Mouse (Mus musculus) liver, adult 2 months (tissue): ENCODE data around the gene Gna15. TPM values are rescaled to one million over a fixed set of nuclear protein-coding genes. Genes with fewer than 3 reads are reported as not detected.

Source experiments
- DNase-seq: peaks from one replicate; pipeline ENCODE4 v3.0.0-alpha.2; 2011; ENCODE audit warnings: low read depth, low spot score; ENCODE audit errors: extremely low read depth
- H3K27ac ChIP-seq: fragments of 200-500 bp; replicated peaks from 2 replicates; pipeline ENCODE4 v1.5.1; 2012; ENCODE audit warnings: low read depth, mild to moderate bottlenecking, control low read depth, inconsistent platforms, low read length; ENCODE audit not compliant: insufficient read depth
- H3K27me3 ChIP-seq: fragments of 200-500 bp; 2 replicates; pipeline ENCODE4 v1.6.1; 2012; ENCODE audit warnings: mild to moderate bottlenecking, moderate library complexity, low read length, inconsistent platforms; ENCODE audit not compliant: control insufficient read depth, insufficient read depth
- H3K36me3 ChIP-seq: fragments of 200-500 bp; 2 replicates; pipeline ENCODE4 v1.6.1; 2012; ENCODE audit warnings: low read length, inconsistent platforms; ENCODE audit not compliant: control insufficient read depth, insufficient read depth
- H3K4me1 ChIP-seq: fragments of 200-500 bp; 2 replicates; pipeline ENCODE4 v1.6.1; 2011; ENCODE audit warnings: low read length; ENCODE audit not compliant: control insufficient read depth, insufficient read depth
- H3K4me3 ChIP-seq: fragments of 200-500 bp; 2 replicates; pipeline ENCODE4 v1.5.1; 2011; ENCODE audit warnings: low read depth, mild to moderate bottlenecking, control low read depth, low read length, moderate library complexity; ENCODE audit not compliant: insufficient read depth
- H3K79me2 ChIP-seq: fragments of 200-500 bp; 2 replicates; pipeline ENCODE4 v1.6.1; 2012; ENCODE audit warnings: inconsistent platforms, mild to moderate bottlenecking, low read length, moderate library complexity; ENCODE audit not compliant: control insufficient read depth, insufficient read depth
- H3K9ac ChIP-seq: fragments of 200-500 bp; 2 replicates; pipeline ENCODE4 v1.6.1; 2012; ENCODE audit warnings: low read depth, mild to moderate bottlenecking, control low read depth, inconsistent platforms, low read length
- CTCF ChIP-seq: fragments of 200-500 bp; IDR thresholded peaks from 2 replicates; pipeline ENCODE4 v1.5.1; 2011; ENCODE audit warnings: low read depth, low read length, control low read depth
- POLR2A ChIP-seq: fragments of 200-500 bp; IDR thresholded peaks from 2 replicates; pipeline ENCODE4 v1.6.1; 2011; ENCODE audit warnings: low read length, control low read depth; ENCODE audit not compliant: insufficient read depth; ENCODE audit errors: extremely low read depth
- WGBS: fragments of 180-500 bp; shearing (Covaris S2); methylation state at CpG from one replicate; pipeline ENCODE4 v1.1.7; 2018; 5-methylcytosine and 5-hydroxymethylcytosine counted together
- polyA plus RNA-seq: library from polyadenylated mRNA; depleted of rRNA; stranded (reverse); fragments of >200 nt; gene quantifications from 2 replicates; pipeline ENCODE4 v1.2.3, GENCODE M21; 2012
- total RNA-seq: library from RNA; depleted of rRNA; stranded (reverse); fragments of >200 nt; gene quantifications from 2 replicates; pipeline ENCODE4 v1.2.3, GENCODE M21; 2014

The Gna15 gene
- total and polyA plus RNA-seq, 2 experiments: 0.64 to 1.1 TPM

DNA sequence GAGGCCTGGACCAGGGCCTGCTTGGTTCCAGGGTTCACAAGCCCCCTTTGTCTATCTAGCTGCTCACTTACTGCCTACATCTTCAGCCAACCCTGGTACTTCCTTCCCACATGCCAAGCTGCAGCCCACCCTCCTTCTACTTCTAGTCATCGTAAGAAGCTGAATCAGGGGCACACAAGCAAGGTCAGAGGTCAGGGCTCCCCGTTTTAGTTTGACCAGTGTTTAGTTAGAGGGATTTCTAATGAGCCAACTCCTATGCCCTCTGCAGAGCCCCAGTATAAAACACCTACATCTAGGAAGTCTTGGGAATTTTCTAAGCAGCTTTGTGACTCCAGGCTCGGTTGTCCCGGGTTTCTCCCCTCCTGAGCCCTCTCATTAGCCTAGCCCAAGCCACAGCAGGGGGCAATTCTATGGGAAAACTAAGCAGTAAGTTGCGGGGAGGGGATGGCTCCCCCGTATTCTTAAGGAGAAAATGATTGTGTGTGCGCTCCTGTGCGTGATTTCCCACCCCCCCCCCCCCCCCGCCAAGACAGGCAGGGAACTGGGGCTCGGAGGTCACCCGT lies 46.3 kb upstream of the Gna15 start:
- H3K79me2 ChIP-seq: no peaks in the 10 kb centered on the region
- DNase-seq: no peak
- peak overlapping the region; percentile 53 for H3K4me3 ChIP-seq
- peak overlapping the region; percentile 78 for H3K9ac ChIP-seq
- 12% methylated on average over 11 of the region's 11 CpGs for WGBS
- no peak overlapping the region; the same call in 1 of the 2 replicates for H3K27ac ChIP-seq
- 0 out of 2 replicates have a peak, but pooled peaks cover 6% of the 10 kb centered on the region for H3K36me3 ChIP-seq
- H3K4me1 ChIP-seq: peaks cover 12% of the 10 kb centered on the region
- no peaks in the 10 kb centered on the region for H3K27me3 ChIP-seq
- TF ChIP-seq POLR2A (no peak), CTCF (no peak)

GRCm38 (mm10) chr10:81569507-81570237 lies 45.6 kb upstream of the Gna15 start:
- no peak overlapping the region for H3K4me3 ChIP-seq

DNA sequence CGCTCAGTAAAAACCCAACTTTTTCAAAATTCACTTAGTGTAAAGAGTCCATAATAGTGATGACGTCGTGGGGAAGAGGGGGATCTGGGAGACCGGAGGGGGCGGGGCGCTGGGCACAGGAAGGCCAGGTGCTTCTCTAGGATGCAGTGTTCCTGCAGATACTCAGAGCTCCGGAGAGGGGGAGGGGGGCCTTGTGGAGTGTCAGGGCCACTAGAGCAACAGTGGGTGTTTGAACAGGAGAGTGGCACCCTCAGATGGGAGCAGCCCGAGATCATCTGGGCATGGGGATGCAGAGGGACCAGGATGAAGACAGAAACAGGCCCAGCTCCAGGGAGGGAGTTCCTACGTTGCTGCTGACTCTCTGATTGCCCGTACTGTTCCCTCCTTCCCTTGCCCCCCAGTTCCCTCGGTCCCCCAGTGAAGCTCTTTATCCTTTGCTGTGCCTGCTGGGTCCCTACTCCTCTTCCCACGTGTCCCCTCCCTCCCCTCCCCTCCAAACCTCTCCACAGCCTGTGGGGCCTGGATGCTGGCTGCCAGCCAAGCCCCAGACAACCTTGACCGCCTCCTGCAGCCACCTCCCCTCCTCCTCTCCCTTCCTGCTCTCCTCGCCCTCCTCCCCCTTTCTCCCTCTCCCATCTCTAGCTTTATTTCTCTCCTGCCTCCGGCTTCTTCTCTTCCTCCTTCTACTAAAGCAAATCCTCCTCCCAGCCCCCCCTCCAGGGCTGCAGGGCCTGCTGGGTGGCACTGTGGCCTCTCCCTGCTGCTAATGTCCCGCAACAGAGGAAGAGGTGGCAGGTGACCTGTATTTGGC lies 44.6 kb upstream of the Gna15 start:
- TF ChIP-seq POLR2A: no peak
- no peak for TF ChIP-seq CTCF
- DNase-seq: no peak
- 33% methylated on average over 16 of the region's 16 CpGs for WGBS
- Histone ChIP-seq H3K27me3 (no peaks in the 10 kb centered on the region), H3K36me3 (peaks cover 12% of the 10 kb centered on the region), H3K27ac (no peak overlapping the region), H3K4me1 (peaks cover 10% of the 10 kb centered on the region), H3K9ac (no peak overlapping the region), H3K4me3 (no peak overlapping the region), H3K79me2 (no peaks in the 10 kb centered on the region)

More at GRCm38 (mm10) chr10:81569507-81570237, 45.6 kb upstream of the Gna15 start:
- 84% methylated on average over 9 of the region's 9 CpGs for WGBS
- no peaks in the 10 kb centered on the region for H3K27me3 ChIP-seq
- H3K9ac ChIP-seq: no peak overlapping the region
- H3K79me2 ChIP-seq: no peaks in the 10 kb centered on the region
- H3K4me1 ChIP-seq: peaks cover 11% of the 10 kb centered on the region
- DNase-seq: no peak
- peaks cover 10% of the 10 kb centered on the region for H3K36me3 ChIP-seq
- TF ChIP-seq CTCF: no peak
- no peak for TF ChIP-seq POLR2A
- no peak overlapping the region for H3K27ac ChIP-seq

DNA sequence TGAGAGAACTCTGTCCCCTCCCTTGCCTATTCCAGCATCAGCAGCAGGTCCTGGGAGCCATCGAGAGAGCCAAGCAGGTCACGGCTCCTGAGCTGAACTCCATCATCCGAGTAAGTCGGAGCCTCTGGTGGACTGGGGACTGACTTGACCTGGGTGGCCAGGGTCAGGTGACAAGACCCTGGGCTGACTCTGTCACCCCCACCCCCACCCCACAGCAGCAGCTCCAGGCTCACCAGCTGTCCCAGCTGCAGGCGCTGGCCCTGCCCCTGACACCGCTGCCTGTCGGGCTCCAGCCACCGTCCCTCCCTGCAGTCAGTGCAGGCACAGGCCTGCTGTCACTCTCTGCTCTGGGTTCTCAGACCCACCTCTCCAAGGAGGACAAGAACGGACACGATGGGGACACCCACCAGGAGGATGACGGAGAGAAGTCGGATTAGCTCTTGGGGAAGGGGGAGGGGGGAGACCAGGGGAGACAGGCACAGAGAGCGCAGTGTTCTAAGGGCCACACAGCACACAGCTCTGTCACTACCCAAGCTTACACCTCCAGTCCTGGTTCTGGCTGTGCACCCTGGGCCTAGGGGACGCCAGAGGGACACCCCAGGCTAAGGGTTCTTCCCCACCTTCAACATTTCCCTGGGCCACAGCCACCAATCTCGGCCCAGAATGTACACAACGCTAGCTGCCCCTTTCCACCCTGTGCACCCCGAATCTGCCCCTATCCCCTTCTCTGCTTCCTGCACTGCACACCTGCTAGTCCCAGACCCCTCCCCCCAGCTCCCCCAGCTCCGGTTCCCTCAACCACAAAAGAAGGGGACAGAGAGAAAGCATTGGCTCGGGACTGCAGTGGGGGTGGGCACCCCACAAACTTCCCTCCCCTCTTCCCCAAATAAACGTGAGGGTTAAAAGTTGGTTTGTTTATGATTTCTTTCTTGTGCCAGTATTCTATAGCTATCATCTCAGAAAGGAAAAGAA lies 41.5 kb upstream of the Gna15 start:
- DNase-seq: no peak
- H3K9ac ChIP-seq: no peak overlapping the region
- no peaks in the 10 kb centered on the region for H3K27me3 ChIP-seq
- no peak overlapping the region for H3K4me3 ChIP-seq
- peaks cover 23% of the 10 kb centered on the region for H3K4me1 ChIP-seq
- WGBS: 71% methylated on average over 20 of the region's 20 CpGs
- peaks cover 12% of the 10 kb centered on the region for H3K36me3 ChIP-seq
- peaks cover 17% of the 10 kb centered on the region for H3K79me2 ChIP-seq
- no peak overlapping the region for H3K27ac ChIP-seq
- TF ChIP-seq CTCF (no peak), POLR2A (no peak)

DNA sequence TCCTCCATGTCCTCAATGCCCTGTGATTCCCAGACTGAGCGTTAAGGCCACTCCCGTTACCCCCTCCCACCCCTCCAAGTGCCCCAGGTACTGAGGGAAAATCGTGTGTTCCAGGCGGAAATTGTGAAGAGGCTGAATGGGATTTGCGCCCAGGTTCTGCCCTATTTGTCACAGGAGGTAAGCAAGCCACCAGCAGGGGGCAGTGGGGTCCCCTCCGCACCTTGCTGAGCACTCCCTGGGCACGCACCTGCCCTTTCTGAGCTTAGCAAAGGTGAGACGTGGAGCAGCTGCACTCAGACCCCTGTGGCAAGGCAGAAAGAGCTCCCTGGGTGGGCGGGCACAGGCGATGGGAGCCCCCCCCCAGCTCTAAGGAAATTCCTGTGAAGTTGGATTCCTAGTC lies 40.7 kb upstream of the Gna15 start:
- 67% methylated on average over 10 of the region's 10 CpGs for WGBS
- peaks cover 24% of the 10 kb centered on the region for H3K79me2 ChIP-seq
- DNase-seq: no peak
- TF ChIP-seq POLR2A (no peak), CTCF (peak; percentile 75)
- H3K9ac ChIP-seq: no peak overlapping the region
- peaks cover 12% of the 10 kb centered on the region for H3K36me3 ChIP-seq
- H3K4me1 ChIP-seq: peaks cover 20% of the 10 kb centered on the region
- H3K4me3 ChIP-seq: no peak overlapping the region
- no peak overlapping the region for H3K27ac ChIP-seq
- no peaks in the 10 kb centered on the region for H3K27me3 ChIP-seq
